Mouse (Mus musculus): Measurements from ENCODE around the gene Lman1l.

- TF ChIP-seq EP300 (IDR thresholded peaks at IDR 0.05; ENCODE audit: low read depth) = no peak
- no peak for TF ChIP-seq CTCF (IDR thresholded peaks at IDR 0.05; ENCODE audit: low read depth)
Observed at GRCm38 (mm10) chr9:57664616-57665015, 44.0 kb upstream of the Lman1l start.
